Mouse (Mus musculus) liver, embryonic 14.5 days (tissue): ENCODE measurements around the gene Rybp.

Source experiments
- CTCF ChIP-seq: IDR thresholded peaks from 2 replicates; pipeline ENCODE4 v1.5.1; 2016; ENCODE audit warnings: antibody characterized with exemption, low read depth, control low read depth
- EP300 ChIP-seq: IDR thresholded peaks from 2 replicates; pipeline ENCODE4 v1.6.1; 2016; ENCODE audit warnings: antibody characterized with exemption, low read depth

GRCm38 (mm10) chr6:100219971-100220370 is 67.3 kb downstream of the Rybp start:
- TF ChIP-seq CTCF, result no peak
- no peak for TF ChIP-seq EP300
